Mouse (Mus musculus): ENCODE data around the gene Phkg1. TPM values are rescaled to one million over a fixed set of nuclear protein-coding genes. Genes with fewer than 3 reads are reported as not detected.

Gene Phkg1
- polyA plus RNA-seq, 1 experiment from 2014 or later = 4.4 TPM

DNA sequence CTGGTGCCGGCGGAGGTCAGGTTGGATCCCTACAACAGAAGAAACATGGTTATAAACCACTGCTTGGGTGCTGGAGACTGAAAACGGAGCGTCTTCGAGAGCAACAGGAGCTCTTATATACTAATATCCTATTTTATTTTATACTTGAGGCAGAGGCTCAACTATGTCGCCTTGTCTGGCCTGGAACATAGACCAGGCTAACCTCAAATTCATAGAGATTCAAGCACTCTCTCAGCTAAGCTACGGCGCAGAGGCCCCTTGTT, 50.9 kb downstream of the Phkg1 start:
- ChIA-PET CTCF (interaction anchor here (1.3 to 3.8 kb wide), 6 partner anchors 17 to 65 kb away, joined by 4 to 31 read pairs (median 6); partner anchors contain the start of gene Psph), POLR2A (interaction anchor here (0.6 to 4.4 kb wide), 6 partner anchors 30 to 935 kb away, joined by 3 to 23 read pairs (median 4); partner anchors contain the start of gene Psph)

DNA sequence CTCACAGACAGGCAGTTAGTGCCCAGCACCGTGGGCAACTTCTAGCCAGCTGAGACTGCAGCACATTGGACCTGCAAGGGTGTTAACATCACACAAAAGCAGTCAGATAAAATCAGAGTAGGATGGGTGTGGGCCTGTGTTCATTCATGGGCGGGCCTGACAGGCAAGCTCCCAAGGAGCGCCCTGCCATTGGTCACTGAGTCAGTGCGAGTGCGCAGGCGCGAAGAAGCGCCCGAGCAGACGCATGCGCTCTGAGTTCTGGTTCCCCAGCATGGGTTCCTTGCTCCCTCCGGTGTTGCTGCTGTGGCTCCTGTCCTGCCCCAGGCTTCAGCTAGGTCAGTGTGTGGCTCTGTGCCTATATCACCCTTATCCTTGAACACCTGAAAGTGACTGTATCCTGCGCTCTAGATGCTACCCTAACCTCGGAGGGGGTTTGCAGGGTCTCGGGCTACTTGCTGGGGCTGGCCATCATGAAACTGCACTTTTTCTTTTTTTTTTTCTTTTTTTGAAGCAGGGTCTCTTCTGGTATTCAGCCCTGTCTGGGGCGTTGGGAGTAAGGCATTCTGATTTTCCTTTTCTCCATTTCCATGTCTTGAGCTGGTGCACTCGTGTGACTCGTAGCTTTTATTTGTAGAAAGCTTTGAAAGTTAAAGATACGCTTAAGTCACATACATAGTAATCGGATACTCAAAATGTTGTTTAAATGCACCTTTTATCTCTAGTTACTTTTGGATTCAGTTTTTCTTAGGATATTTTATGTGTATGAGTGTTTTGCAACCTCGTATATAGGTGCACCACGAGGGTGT, 51.4 kb downstream of the Phkg1 start, which contains the start of gene Sumf2:
Gene Sumf2, plus strand, starts transcription at position 235 of the 806 bp plus-strand sequence.
- TF ChIP-seq CTCF (IDR thresholded peaks at IDR 0.05) = no peak
- CTCF ChIA-PET = interaction anchor here (1.2 to 3.8 kb wide), 8 partner anchors 8 to 65 kb away, joined by 3 to 31 read pairs (median 6); partner anchors contain the start of gene Psph
- peak; percentile 86 for DNase-seq (ENCODE audit: low read depth, low spot score)
- POLR2A ChIA-PET = interaction anchor here (0.6 to 4.4 kb wide), 8 partner anchors 17 to 936 kb away, joined by 3 to 23 read pairs (median 4); partner anchors contain the start of gene Psph
- in situ Hi-C loops (cut with MboI; ENCODE audit: low pct_unique_long_range_greater_than_20kb) = no loop called here
- no peaks in the 10 kb centered on the region for H3K27me3 ChIP-seq
- ATAC-seq = peak; percentile 94

More for the DNA sequence above, 50.9 kb downstream of the Phkg1 start:
- no peak for TF ChIP-seq CTCF (IDR thresholded peaks at IDR 0.05)
- DNase-seq (ENCODE audit: low read depth, low spot score) = no peak
- in situ Hi-C loops (cut with MboI; ENCODE audit: low pct_unique_long_range_greater_than_20kb) = no loop called here
- ATAC-seq = peak; percentile 37
- H3K27me3 ChIP-seq = no peaks in the 10 kb centered on the region

DNA sequence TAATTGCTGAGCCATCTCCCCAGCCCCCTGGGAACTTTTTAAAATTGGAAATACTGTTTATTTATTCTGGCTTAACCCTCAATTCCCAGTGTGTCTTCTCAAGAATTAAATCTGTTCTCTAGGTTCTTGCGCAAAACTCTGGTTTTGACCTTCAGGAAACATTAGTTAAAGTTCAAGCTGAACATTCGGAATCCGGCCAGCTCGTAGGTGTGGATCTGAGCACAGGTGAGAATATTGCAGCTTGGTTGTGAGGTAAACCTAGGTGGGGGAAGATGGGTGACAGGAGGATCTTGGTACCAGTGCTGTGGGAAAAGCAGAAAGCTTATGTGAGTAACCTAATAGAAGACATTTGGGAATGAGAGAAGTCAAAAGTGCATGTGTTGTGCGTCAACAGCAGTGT, 53.5 kb downstream of the Phkg1 start:
- POLR2A ChIA-PET = interaction anchor here (0.7 to 4.4 kb wide), 2 partner anchors 52 to 59 kb away, joined by 4 to 23 read pairs; no protein-coding TSS in a partner anchor
- no peak for ATAC-seq
- in situ Hi-C loops (cut with MboI; ENCODE audit: low pct_unique_long_range_greater_than_20kb) = no loop called here

More for the DNA sequence above, 53.5 kb downstream of the Phkg1 start:
- DNase-seq (ENCODE audit: low read depth, low spot score) = no peak
- CTCF ChIA-PET = interaction anchor here (3.8 kb wide), 1 partner anchor 52 kb away, joined by 31 read pairs; no protein-coding TSS in a partner anchor
- TF ChIP-seq CTCF (IDR thresholded peaks at IDR 0.05) = no peak
- no peaks in the 10 kb centered on the region for H3K27me3 ChIP-seq

Other genes with a start within 250 kb of the Phkg1 start
- gene Zfp11, start 228.4 kb downstream of the Phkg1 start, polyA plus RNA-seq (2021) = 5.5 TPM
- 0.09 TPM for gene Sept14, start 190.0 kb downstream of the Phkg1 start, polyA plus RNA-seq (2021)
- gene Mrps17, start 183.1 kb downstream of the Phkg1 start, polyA plus RNA-seq (2021) = 76.7 TPM
- 244 TPM for gene Nipsnap2, start 173.5 kb downstream of the Phkg1 start, polyA plus RNA-seq (2021)
- gene Psph, start 111.1 kb downstream of the Phkg1 start, polyA plus RNA-seq (2021) = 153 TPM
- 112 TPM for gene Sumf2, start 51.6 kb downstream of the Phkg1 start, polyA plus RNA-seq (2021)
- gene Chchd2, start 11.1 kb downstream of the Phkg1 start, polyA plus RNA-seq (2021) = 686 TPM
- 4.0 TPM for gene Zbed5, start 2.8 kb downstream of the Phkg1 start, polyA plus RNA-seq (2021)
- 5.8 TPM for gene Nupr1l, start 10.0 kb upstream of the Phkg1 start, polyA plus RNA-seq (2021)
- gene Vkorc1l1, start 43.4 kb upstream of the Phkg1 start, polyA plus RNA-seq (2021) = 32.3 TPM
- gene Gusb, start 104.5 kb upstream of the Phkg1 start, polyA plus RNA-seq (2021) = 63.8 TPM
- 83.6 TPM for gene Asl, start 130.7 kb upstream of the Phkg1 start, polyA plus RNA-seq (2021)
- 39.7 TPM for gene Crcp, start 130.7 kb upstream of the Phkg1 start, polyA plus RNA-seq (2021)
- gene Tpst1, start 174.8 kb upstream of the Phkg1 start, polyA plus RNA-seq (2021) = 18.3 TPM
- gene Kctd7, start 246.3 kb upstream of the Phkg1 start, polyA plus RNA-seq (2021) = 5.1 TPM

Measured in Patski (cell line).